Mouse (Mus musculus): ENCODE measurements around the gene Cwc22.

The Cwc22 gene

GRCm38 (mm10) chr2:77875516-77875915, 70.7 kb downstream of the Cwc22 start:
- DNase-seq (ENCODE audit: low spot score), result no peak

GRCm38 (mm10) chr2:77874678-77875077, 71.5 kb downstream of the Cwc22 start:
- no peak for DNase-seq (ENCODE audit: low spot score)

- DNase-seq (ENCODE audit: low spot score), result no peak
Measured at GRCm38 (mm10) chr2:77873806-77874205, 72.4 kb downstream of the Cwc22 start.

- no peak for DNase-seq (ENCODE audit: low spot score)
Measured at GRCm38 (mm10) chr2:77872676-77873075, 73.5 kb downstream of the Cwc22 start.

GRCm38 (mm10) chr2:77871146-77871545, 75.0 kb downstream of the Cwc22 start:
- no peak for DNase-seq (ENCODE audit: low spot score)

GRCm38 (mm10) chr2:77869729-77870280, 76.4 kb downstream of the Cwc22 start:
- no peak for DNase-seq (ENCODE audit: low spot score)

GRCm38 (mm10) chr2:77863934-77864333, 82.2 kb downstream of the Cwc22 start:
- no peak for DNase-seq (ENCODE audit: low spot score)

GRCm38 (mm10) chr2:77863522-77863921, 82.7 kb downstream of the Cwc22 start:
- DNase-seq (ENCODE audit: low spot score), result peak; percentile 35

GRCm38 (mm10) chr2:77841464-77841863, 104.7 kb downstream of the Cwc22 start:
- DNase-seq (ENCODE audit: low spot score), result peak; percentile 49

- no peak for DNase-seq (ENCODE audit: low spot score)
Measured at GRCm38 (mm10) chr2:77839587-77839986, 106.6 kb downstream of the Cwc22 start.

GRCm38 (mm10) chr2:77838688-77839087, 107.5 kb downstream of the Cwc22 start:
- no peak for DNase-seq (ENCODE audit: low spot score)

- no peak for DNase-seq (ENCODE audit: low spot score)
Measured at GRCm38 (mm10) chr2:77835781-77836180, 110.4 kb downstream of the Cwc22 start.
